Mouse (Mus musculus): ENCODE measurements around the gene Rab40c. TPM values are rescaled to one million over a fixed set of nuclear protein-coding genes. Genes with fewer than 3 reads are reported as not detected.

Gene Rab40c
- 20.7 and 43.4 TPM in 2 replicates for polyA plus RNA-seq (2012; rRNA removed)

GRCm38 (mm10) chr17:25919144-25919785 is at the start of gene Rab40c:
Gene Rab40c (minus strand): TSS chr17:25919727.
- TF ChIP-seq POLR2A (IDR thresholded peaks at IDR 0.05; ENCODE audit: low read depth, low read length): no peak
- TF ChIP-seq CTCF (IDR thresholded peaks at IDR 0.05; ENCODE audit: extremely low read depth, insufficient read length, insufficient replicate concordance, low read depth, low read length): no peak
- peak within 1 kb of the TSS; percentile 96 for H3K4me3 ChIP-seq (ENCODE audit: low read depth, low read length)
- H3K27me3 ChIP-seq (ENCODE audit: control insufficient read depth, insufficient read depth, low read length): no peaks in the 10 kb centered on the region
- H3K4me1 ChIP-seq (ENCODE audit: control insufficient read depth, insufficient read depth, insufficient read length, low read length): peaks cover 24% of the 10 kb centered on the region; the same call in 1 of the 2 replicates
- 1% methylated on average over 77 of the region's 78 CpGs for WGBS
- H3K27ac ChIP-seq (ENCODE audit: insufficient read depth, low read depth, low read length): peak within 1 kb of the TSS; percentile 97
- H3K36me3 ChIP-seq (ENCODE audit: control insufficient read depth, insufficient read depth, low read length): no peaks in the 10 kb centered on the region

GRCm38 (mm10) chr17:25968176-25968575 is 48.6 kb upstream of the Rab40c start:
- WGBS: 32% methylated on average over 1 of the region's 1 CpGs
- no peaks in the 10 kb centered on the region for H3K27me3 ChIP-seq (ENCODE audit: control insufficient read depth, insufficient read depth, low read length)
- TF ChIP-seq POLR2A (IDR thresholded peaks at IDR 0.05; ENCODE audit: low read depth, low read length) (no peak; the same call in 1 of the 2 replicates), CTCF (IDR thresholded peaks at IDR 0.05; ENCODE audit: extremely low read depth, insufficient read length, insufficient replicate concordance, low read depth, low read length) (no peak)
- peak overlapping the region; percentile 31; the same call in 1 of the 2 replicates for H3K27ac ChIP-seq (ENCODE audit: insufficient read depth, low read depth, low read length)
- peaks cover 13% of the 10 kb centered on the region; the same call in 1 of the 2 replicates for H3K4me1 ChIP-seq (ENCODE audit: control insufficient read depth, insufficient read depth, insufficient read length, low read length)
- peaks cover 15% of the 10 kb centered on the region for H3K36me3 ChIP-seq (ENCODE audit: control insufficient read depth, insufficient read depth, low read length)
- no peak overlapping the region for H3K4me3 ChIP-seq (ENCODE audit: low read depth, low read length)

GRCm38 (mm10) chr17:25967652-25968051 is 48.1 kb upstream of the Rab40c start:
- H3K4me1 ChIP-seq (ENCODE audit: control insufficient read depth, insufficient read depth, insufficient read length, low read length): peaks cover 13% of the 10 kb centered on the region; the same call in 1 of the 2 replicates
- H3K36me3 ChIP-seq (ENCODE audit: control insufficient read depth, insufficient read depth, low read length): peaks cover 15% of the 10 kb centered on the region
- WGBS: 19% methylated on average over 3 of the region's 3 CpGs
- H3K27ac ChIP-seq (ENCODE audit: insufficient read depth, low read depth, low read length): no peak overlapping the region
- no peak overlapping the region for H3K4me3 ChIP-seq (ENCODE audit: low read depth, low read length)
- H3K27me3 ChIP-seq (ENCODE audit: control insufficient read depth, insufficient read depth, low read length): no peaks in the 10 kb centered on the region
- TF ChIP-seq POLR2A (IDR thresholded peaks at IDR 0.05; ENCODE audit: low read depth, low read length) (no peak), CTCF (IDR thresholded peaks at IDR 0.05; ENCODE audit: extremely low read depth, insufficient read length, insufficient replicate concordance, low read depth, low read length) (no peak)

GRCm38 (mm10) chr17:25964271-25964670 is 44.7 kb upstream of the Rab40c start:
- peaks cover 32% of the 10 kb centered on the region for H3K36me3 ChIP-seq (ENCODE audit: control insufficient read depth, insufficient read depth, low read length)
- TF ChIP-seq POLR2A (IDR thresholded peaks at IDR 0.05; ENCODE audit: low read depth, low read length) (no peak), CTCF (IDR thresholded peaks at IDR 0.05; ENCODE audit: extremely low read depth, insufficient read length, insufficient replicate concordance, low read depth, low read length) (no peak)
- 75% methylated on average over 7 of the region's 7 CpGs for WGBS
- peaks cover 7% of the 10 kb centered on the region; the same call in 1 of the 2 replicates for H3K4me1 ChIP-seq (ENCODE audit: control insufficient read depth, insufficient read depth, insufficient read length, low read length)
- no peak overlapping the region for H3K27ac ChIP-seq (ENCODE audit: insufficient read depth, low read depth, low read length)
- no peak overlapping the region for H3K4me3 ChIP-seq (ENCODE audit: low read depth, low read length)
- H3K27me3 ChIP-seq (ENCODE audit: control insufficient read depth, insufficient read depth, low read length): no peaks in the 10 kb centered on the region

GRCm38 (mm10) chr17:25962413-25962905 is 42.9 kb upstream of the Rab40c start:
- TF ChIP-seq CTCF (IDR thresholded peaks at IDR 0.05; ENCODE audit: extremely low read depth, insufficient read length, insufficient replicate concordance, low read depth, low read length): no peak
- TF ChIP-seq POLR2A (IDR thresholded peaks at IDR 0.05; ENCODE audit: low read depth, low read length): no peak
- WGBS: 97% methylated on average over 7 of the region's 7 CpGs
- Histone ChIP-seq H3K4me1 (ENCODE audit: control insufficient read depth, insufficient read depth, insufficient read length, low read length) (no peaks in the 10 kb centered on the region), H3K4me3 (ENCODE audit: low read depth, low read length) (no peak overlapping the region), H3K27me3 (ENCODE audit: control insufficient read depth, insufficient read depth, low read length) (no peaks in the 10 kb centered on the region), H3K36me3 (ENCODE audit: control insufficient read depth, insufficient read depth, low read length) (peaks cover 36% of the 10 kb centered on the region), H3K27ac (ENCODE audit: insufficient read depth, low read depth, low read length) (no peak overlapping the region)

GRCm38 (mm10) chr17:25961566-25961965 is 42.0 kb upstream of the Rab40c start:
- H3K4me1 ChIP-seq (ENCODE audit: control insufficient read depth, insufficient read depth, insufficient read length, low read length): no peaks in the 10 kb centered on the region
- TF ChIP-seq POLR2A (IDR thresholded peaks at IDR 0.05; ENCODE audit: low read depth, low read length) (no peak), CTCF (IDR thresholded peaks at IDR 0.05; ENCODE audit: extremely low read depth, insufficient read length, insufficient replicate concordance, low read depth, low read length) (no peak)
- no peak overlapping the region for H3K4me3 ChIP-seq (ENCODE audit: low read depth, low read length)
- no peaks in the 10 kb centered on the region for H3K27me3 ChIP-seq (ENCODE audit: control insufficient read depth, insufficient read depth, low read length)
- H3K27ac ChIP-seq (ENCODE audit: insufficient read depth, low read depth, low read length): no peak overlapping the region
- 93% methylated on average over 5 of the region's 5 CpGs for WGBS
- peaks cover 36% of the 10 kb centered on the region for H3K36me3 ChIP-seq (ENCODE audit: control insufficient read depth, insufficient read depth, low read length)

- no peak overlapping the region for H3K27ac ChIP-seq (ENCODE audit: insufficient read depth, low read depth, low read length)
- H3K4me3 ChIP-seq (ENCODE audit: low read depth, low read length): no peak overlapping the region
- peaks cover 33% of the 10 kb centered on the region for H3K36me3 ChIP-seq (ENCODE audit: control insufficient read depth, insufficient read depth, low read length)
- TF ChIP-seq CTCF (IDR thresholded peaks at IDR 0.05; ENCODE audit: extremely low read depth, insufficient read length, insufficient replicate concordance, low read depth, low read length) (no peak), POLR2A (IDR thresholded peaks at IDR 0.05; ENCODE audit: low read depth, low read length) (no peak)
- WGBS: 91% methylated on average over 23 of the region's 23 CpGs
- no peaks in the 10 kb centered on the region for H3K27me3 ChIP-seq (ENCODE audit: control insufficient read depth, insufficient read depth, low read length)
- no peaks in the 10 kb centered on the region for H3K4me1 ChIP-seq (ENCODE audit: control insufficient read depth, insufficient read depth, insufficient read length, low read length)
These were observed 40.3 kb upstream of the Rab40c start for GRCm38 (mm10) chr17:25959630-25960467.
